Mouse (Mus musculus) adipocyte (in vitro differentiated cells): ENCODE measurements around the gene Ptpn22.

Experiments used
- DNase-seq: peaks from one replicate; pipeline ENCODE4 v3.0.0-alpha.2; 2016; ENCODE audit warnings: low spot score

Gene Ptpn22

DNA sequence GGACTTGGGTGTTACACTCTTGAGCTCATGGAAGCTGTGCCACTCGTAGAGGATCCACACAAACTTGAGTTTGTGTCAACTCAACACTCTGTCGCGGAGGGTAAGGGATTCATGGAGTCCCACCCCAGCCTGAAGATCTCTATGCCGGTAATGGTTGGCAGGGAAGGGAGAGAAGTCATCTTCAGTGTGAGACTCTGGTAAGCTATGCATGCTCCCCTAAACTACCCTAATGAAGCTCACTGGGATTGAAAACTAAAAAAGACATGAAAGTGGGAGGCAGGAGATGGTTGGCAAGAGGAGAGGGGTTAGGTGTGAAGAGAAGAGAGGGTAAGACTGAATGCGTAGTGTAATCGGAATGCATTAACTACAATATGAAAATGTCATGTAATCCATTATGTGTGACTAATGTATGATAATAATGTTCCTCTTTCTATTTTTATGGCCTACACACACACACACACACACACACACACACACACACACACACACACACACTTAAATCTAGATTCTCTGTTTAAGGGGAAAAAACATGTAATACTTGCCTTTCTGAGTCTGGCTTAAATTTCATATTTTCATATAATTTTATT lies 1.5 kb upstream of the Ptpn22 start:
- DNase-seq: no peak

DNA sequence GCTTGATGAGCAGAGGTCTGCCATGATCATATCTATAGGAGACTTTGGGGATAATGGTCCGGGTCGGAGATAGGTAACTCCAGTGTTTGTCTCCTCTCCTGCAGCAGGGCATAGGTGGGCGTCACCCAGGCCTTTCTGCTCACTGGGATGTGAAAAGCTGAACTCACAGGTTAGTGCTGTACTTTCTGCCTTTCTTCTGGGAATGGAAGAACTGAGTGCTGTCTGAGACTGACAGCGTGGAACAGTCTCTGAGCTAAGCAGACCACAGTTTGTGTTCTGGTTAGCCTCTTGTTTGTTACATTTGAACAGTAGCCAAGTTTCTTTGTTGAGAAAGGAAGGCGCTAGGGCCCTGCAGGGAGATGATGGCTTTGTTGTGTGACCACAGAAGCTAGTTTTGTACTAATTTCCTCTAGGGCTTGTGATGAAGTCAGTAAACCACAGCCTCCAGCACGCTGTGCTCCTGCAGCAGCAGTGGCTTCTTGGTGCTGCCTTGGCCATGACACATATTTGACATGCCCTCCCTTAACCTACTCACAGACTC lies 326 bp downstream of the Ptpn22 start:
- DNase-seq: peak; percentile 52

DNA sequence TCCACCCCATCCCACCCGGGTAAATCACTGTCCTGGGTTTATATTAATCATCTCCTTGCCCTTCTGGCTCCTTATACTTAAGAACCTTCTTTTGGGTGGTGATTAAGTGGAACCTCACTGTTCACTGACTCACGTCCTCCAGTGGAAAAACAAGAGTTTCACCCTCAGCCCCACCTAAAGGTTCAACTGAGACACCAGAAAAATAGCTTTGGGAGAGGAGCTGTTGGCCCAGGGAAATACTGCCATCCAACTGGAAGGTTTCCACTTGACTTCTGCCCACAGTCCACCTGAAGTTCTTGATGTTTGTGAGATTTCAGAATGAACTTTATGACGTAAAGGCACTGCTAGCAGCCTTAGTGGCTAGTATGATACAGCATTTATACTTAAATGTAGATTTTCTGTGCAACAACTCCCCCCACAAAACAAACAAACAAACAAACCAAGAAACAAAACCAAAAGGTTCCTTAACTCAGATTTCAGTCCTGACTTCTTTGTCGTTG lies 3.2 kb downstream of the Ptpn22 start:
- DNase-seq: no peak

DNA sequence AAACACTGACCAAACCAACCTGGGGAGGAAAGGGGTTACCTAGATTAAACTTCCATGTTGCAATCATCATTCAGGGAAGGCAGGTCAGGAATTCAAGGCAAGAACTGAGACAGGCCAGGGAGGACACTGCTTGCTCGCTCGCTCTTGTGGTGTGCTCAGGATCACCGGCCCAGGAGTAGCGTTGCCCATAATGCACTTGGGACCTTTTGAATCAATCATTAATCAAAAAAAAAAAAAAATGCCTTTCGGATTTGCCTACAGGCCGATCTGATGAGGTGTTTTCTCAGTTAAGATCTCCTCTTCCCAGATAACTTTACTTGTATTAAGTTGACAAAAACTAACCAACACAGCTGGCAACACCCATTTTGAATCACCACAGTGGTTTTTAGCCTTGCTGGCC lies 4.6 kb downstream of the Ptpn22 start:
- DNase-seq: no peak

DNA sequence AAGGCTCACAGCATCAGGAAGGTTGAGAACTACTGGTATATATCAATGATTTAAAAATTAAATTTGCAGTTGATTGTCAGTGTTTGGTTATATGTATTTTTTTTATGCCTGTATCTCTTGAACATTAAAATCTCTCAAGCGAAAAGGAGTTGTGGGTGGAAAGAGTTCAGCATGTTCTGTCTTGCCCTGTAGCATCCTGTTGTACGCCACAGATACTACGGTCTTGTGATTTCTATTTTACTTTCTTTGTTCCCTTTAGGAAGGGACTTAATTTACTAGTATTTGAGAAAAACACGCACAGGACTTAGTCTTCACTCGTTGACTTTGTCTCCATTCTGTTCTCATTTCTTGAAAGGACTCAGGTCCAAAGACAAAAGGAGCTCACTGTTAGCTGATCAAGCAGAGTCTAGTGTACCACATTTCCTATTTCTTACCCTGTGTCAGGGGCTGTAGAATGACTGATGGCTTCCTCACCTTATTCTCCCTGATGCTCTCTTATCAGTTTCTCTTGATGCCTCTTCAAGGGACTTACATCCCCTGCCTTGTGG lies 7.9 kb downstream of the Ptpn22 start:
- no peak for DNase-seq

DNA sequence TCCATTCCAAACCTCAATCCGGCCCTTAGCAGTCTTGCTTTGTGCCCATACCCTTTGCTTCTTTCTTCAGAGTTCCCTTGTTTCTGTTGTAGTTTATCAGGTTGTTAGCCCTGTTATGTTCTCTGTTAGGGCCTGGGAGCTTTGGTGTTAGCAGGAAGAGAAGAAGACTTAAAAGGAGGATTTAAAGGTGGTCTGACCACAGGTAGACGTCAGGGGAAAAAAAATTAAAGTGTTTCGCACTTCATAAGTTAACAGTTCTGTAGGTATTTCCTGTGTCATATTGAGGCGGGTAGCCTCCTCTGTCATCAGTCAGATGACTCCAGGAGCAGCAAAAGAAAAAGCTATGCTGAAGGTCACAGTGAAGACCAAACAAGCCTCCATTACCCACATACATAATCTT lies 8.4 kb downstream of the Ptpn22 start:
- DNase-seq: no peak

DNA sequence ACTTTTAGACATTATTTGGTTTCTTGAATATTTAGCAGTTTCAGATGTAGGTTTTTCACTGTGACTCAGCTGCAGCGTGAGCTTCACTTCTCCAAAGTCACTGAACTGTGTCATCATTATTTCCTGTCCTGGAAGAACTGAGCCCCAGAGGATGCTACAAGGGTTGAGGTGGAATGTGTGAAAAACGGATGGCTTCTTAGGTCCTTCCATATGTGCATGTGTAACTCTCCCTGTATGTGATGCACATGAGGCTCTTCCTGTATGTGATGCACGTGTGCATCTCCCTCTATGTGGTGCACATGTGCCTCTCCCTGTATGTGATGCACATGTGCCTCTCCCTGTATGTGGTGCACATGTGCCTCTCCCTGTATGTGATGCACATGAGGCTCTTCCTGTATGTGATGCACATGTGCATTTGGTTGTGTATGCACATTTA lies 13.1 kb downstream of the Ptpn22 start:
- no peak for DNase-seq

DNA sequence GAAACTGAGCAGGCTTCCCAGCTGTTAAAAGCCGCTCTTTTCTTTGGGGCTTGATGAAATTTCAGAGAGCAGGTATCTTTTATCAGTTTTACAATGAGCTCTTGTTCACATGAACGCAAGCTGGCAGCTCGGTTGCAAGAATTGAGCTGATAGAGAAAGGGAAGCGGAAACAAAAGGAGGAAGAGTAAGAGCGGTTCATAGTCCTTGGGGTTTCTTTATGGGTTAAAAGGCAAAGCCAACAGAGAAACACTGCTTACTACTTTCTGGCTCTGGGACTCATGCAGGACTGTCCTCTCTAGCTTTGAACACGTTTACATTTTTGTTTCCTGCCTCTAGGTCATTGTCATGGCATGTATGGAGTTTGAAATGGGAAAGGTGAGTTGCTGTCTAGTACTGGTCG lies 14.7 kb downstream of the Ptpn22 start:
- no peak for DNase-seq

DNA sequence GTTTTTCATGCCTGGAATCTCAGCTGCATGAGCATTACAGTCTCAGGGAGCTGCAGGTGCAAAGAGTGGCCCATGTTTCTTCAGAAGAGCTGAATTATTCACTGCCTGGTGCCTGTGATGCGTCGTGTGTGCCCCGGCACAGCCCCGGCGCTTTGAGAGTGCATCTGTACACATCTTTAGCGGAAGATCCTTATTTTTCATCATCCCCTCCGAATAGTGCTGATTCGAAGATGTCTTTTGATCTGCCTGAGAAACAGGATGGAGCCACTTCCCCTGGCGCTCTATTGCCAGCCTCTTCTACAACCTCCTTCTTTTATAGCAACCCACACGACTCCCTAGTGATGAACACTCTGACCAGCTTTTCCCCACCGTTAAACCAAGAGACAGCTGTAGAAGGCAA lies 26.4 kb downstream of the Ptpn22 start:
- peak; percentile 11 for DNase-seq

DNA sequence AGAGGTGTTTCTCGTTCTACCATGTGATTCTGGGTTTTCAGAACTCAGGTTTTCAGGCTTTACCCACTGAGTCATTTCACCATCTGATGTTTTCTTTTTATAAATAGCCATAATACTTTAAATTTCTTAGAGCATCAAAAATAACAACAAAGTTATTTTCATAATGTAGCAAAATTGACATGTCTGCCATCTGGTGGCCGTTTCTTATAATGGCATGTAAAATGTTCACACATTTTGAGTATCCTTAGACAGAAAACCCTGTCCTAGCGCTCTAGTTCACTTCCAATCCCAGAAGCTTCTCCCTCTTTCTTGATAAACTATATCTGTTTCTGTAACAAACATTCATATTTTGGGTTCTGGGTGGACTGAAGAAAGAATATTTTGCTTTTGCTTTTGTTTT lies 28.0 kb downstream of the Ptpn22 start:
- DNase-seq: peak; percentile 83

DNA sequence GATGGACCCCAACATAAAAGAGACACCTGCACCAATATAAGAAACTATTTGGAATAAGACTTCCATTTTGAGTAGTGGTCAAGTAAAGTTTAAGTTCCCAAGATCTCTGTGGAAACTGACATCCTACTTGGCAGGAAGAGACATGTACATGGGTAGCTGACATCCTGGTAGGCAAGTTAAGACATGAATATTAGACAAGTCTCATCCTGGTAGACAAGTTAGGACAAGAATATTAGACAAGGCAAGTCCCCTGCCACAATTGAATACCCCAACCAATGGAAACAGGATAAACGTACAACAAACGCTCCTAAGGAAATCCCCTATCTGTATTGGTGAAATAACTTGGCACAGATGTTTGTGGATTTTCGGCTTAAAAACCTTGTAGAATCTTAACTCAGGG lies 33.8 kb downstream of the Ptpn22 start:
- DNase-seq: no peak

DNA sequence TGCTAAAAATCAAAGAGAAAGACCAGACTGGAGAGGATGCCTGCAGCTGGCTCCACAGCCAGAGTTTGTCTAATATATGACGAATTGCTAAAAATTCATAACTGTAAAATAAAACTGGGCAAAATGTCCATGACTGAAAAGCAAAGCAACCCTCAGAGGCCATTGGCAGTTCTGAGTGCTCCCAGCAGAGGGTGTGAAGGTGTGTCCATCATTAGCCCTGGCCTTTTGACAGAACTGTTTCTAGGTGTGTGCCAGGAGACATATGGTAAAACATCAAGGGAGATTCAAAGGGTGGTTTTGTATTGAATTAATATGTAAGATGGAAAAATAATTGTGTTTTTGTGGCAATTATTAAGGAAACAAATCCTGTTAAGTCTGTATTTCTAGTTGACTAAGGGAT lies 45.1 kb downstream of the Ptpn22 start:
- peak; percentile 70 for DNase-seq

DNA sequence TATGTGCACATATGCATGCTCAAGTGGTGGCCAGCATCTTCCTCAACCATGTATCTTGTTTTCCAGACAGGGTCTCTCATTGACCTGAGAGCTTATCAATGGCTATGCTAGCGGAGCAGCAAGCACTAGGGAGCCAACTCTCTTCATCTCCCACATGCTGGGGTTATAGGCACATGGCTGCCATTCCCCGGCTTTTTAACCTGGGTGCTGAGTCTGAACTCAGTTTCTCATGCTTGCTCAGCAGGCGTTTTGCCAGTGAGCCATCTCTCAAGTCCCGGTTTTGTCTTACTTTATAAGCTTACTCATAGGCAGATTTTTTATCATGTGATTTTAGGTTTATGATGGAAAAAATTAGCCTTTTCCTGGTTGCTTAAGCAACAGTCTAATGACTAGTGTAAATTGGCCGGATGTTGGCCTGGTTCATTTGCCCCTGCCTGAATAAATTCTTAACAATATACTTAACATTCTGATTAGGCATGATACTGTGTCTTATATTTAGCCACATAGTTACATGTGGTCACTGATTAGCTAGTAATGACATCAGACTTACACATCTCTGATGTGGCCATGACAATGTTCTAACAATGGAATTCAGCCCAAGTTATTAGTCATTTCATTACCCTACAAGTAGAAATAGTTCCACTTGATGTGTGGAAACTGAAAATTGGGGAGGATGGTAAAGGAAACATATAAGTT lies 47.9 kb downstream of the Ptpn22 start:
- no peak for DNase-seq

DNA sequence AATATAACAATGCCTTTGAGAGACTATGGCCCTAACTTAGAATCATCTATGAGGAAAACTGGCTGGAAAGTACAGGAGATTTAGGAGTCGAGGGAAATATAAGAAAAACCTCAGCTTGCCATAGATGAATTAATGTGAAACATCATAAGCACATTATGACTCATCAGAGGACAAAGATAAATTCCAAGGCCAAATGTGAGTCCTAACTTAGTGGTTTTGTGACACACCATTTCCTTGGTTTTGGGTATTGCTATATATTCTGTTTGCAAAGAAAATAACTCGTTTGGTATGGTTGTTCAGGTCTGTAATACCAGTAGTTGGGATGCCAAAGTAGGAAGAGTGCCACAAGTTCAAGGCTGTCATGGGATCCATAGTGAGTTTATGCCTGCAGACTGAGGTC lies 49.2 kb downstream of the Ptpn22 start:
- DNase-seq: no peak

DNA sequence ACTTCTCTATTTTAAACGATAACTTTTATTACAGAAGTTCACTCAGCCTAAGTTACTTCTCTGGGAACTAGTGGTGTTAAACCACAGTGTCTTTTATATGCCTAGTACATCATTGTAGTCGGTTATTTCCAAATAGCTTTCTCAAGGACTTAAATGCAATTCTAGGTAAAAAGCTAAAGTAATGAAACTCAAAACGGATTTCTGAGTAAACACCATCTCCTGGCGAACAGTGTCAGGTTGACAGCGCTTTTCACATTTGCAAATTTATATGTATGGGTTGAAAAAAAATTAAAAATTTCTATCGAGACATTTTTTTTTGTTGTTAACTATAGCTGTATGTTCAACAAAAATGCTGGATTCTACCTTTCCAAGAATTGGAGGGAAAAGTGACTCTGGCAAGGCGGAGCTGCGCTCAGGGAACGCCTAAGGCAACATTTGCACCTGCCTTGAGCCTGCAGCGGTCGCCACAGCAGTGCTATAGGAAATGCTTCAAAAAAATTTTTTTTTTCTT lies 53.9 kb downstream of the Ptpn22 start:
- peak; percentile 47 for DNase-seq

DNA sequence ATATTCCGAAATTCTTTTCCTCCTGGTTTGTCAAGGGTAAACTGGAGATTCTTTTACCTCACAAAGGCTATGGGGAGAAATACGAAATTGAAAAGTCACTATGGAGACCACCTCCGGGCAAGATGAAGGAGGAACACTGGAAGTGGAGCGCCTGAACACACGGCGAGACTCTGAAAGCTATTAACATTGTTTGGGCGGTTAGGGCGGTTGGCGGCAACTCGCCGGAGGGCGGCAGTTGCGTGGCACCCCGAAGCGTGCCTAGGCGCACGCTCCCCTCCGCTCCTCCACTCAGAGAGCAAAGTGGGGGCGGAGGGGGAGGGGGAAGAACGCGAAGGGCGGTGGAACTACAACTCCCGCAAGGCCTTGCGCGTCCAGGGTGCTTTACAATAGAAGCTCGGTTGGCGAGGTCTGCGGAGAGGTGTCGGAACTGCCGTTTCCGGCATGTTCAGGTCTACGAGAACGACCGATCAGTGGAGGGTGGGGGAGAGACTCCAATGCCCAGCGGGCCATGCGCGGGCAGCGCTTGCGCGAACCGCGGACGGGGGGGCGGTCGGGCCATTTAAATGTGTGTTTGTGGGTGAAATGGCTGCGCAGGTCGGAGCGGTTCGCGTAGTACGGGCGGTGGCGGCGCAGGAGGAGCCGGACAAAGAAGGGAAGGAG lies 54.5 kb downstream of the Ptpn22 start, which contains the start of gene Rsbn1:
Rsbn1 (plus strand) TSS at position 111 of the 660 bp plus-strand sequence.
- peak; percentile 99 for DNase-seq

DNA sequence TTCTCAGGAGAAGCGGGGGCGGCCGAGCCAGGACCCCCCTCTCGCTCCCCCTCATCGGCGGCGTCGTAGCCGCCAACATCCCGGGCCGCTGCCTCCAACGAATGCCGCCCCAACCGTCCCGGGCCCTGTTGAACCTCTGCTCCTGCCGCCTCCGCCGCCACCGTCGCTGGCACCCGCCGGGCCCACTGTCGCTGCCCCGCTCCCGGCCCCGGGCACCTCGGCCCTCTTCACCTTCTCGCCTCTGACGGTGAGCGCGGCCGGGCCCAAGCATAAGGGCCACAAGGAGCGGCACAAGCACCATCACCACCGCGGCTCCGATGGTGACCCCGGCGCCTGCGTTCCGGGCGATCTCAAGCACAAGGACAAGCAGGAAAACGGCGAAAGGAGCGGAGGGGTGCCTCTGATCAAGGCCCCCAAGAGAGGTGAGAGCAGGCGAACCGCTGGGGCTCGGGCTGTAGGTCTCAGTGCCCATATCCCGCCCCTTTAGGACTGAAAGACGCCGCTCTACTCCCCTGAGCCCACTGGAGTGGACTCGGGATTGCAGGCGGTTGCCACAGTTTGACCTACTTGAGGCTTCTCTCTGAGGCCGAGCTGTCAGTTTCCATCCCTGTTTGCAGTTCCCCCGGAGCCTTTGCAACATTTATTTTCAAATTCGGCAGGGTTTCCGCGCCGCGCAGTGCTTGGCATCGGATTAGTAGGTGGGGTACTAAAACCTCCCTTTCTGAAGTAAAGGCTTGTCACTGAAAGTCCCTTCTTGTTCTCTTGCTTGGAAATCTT lies 55.3 kb downstream of the Ptpn22 start:
- peak; percentile 70 for DNase-seq

DNA sequence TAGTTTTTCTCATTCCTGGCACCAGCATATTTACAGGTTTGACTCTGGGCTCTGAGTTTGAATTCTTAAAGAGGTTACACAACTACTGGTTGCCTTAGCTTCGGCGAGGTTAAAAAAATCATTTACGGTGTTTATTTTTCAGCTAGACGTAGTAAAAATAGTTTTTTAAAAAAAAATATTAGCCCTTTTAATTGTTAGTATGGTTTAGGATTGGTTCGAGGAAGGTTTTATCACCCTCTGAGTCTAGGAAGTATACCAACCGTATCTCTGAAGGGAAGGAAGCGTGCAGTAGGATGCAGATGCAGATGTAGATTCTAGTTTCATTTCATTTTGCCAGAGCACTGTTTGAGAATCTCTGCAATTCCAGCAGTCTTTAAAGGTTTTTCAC lies 55.9 kb downstream of the Ptpn22 start:
- DNase-seq: peak; percentile 34

DNA sequence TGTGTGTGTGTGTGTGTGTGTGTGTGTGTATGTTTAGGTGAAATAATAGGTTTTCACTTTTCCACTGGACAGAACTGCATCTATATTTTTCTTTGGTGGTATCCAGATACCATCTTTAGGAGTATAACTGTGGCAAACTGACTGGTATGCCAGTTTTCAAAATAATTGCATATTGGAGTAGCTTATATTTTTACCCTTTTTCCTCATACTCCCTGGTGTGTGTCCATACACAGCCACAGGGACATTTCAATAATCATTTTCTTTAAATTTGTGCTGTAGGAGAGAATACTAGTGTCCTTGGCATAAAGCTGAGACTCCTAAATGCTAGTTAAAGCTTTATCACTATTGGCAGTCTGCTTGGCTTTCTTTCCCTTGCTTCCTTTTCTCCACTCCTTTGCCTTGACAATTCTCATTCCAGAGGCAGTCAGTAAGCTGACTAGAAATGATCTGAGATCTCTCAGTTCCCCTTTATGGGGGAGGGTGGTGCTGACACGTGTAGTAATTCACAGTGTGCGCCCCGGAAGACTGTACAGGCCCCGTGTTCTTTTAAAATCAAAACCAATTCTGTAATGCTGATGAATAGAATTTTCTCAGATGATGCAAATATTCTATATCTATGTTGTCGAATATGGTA lies 56.7 kb downstream of the Ptpn22 start:
- peak; percentile 37 for DNase-seq

DNA sequence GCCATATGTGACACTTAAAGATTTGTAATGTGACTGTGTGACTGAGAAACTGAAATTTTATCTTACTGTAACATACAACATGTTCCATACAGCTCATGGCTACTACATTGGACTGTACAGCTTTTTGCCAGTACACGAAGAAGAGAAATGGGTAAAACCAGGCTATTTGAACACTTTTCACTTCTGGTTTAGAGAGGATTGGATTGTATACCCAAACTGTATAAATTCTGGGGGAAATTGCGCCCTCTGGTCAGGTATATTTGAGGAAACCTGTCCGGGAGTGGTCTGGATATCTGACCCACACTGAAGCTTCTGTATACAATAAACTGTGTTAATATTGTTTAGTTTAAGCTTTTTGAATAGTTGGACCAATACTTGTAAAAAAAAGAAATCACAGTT lies 57.2 kb downstream of the Ptpn22 start:
- DNase-seq: no peak

DNA sequence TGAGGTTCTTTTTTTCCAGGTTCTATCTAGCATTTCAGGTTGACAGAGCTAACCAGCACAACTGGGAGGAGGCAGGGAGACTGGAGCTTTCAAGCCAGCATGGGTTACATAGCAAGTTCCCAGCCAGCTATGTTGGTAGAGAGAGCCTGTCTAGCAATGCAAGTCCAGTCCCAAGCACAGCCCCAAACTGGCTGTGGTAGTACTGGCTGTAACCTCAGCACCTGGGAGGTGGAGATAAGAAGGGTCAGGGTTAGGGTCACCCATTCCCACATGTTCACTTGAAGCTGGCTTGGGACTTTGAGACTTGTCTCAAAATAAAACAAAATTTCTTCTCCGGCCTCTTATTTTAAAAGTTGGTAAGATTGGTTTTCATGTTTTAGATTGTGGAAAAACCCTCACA lies 60.5 kb downstream of the Ptpn22 start:
- no peak for DNase-seq
